Mouse (Mus musculus): ENCODE results near the gene Galp. TPM values are rescaled to one million over a fixed set of nuclear protein-coding genes. Genes with fewer than 3 reads are reported as not detected.
A peak's percentile ranks its signal among the peaks of the same experiment; 100 is the strongest.
"Not testable (repeated sequence)": the region's sequence is repeated elsewhere in the genome, so short reads cannot be mapped to it uniquely, and the experiment has no call there.

Galp gene
- polyA plus RNA-seq, 1 experiment = not detected

- no peak for DNase-seq
- WGBS = 66% methylated on average over 45 of the region's 45 CpGs
- no peak overlapping the region for H3K4me3 ChIP-seq (replicated peaks; ENCODE audit: extremely low read depth, low read depth, low read length)
- no peak for TF ChIP-seq POLR2A (IDR thresholded peaks at IDR 0.05; ENCODE audit: borderline replicate concordance, extremely low read depth, low read depth, low read length)
- TF ChIP-seq CTCF (IDR thresholded peaks at IDR 0.05; ENCODE audit: insufficient read depth, low read length) = no peak
- H3K4me1 ChIP-seq (ENCODE audit: control insufficient read depth, insufficient read depth, low read length) = no peaks in the 10 kb centered on the region
Observed at GRCm38 (mm10) chr7:6189542-6189941, 7.3 kb upstream of the Galp start.

DNA sequence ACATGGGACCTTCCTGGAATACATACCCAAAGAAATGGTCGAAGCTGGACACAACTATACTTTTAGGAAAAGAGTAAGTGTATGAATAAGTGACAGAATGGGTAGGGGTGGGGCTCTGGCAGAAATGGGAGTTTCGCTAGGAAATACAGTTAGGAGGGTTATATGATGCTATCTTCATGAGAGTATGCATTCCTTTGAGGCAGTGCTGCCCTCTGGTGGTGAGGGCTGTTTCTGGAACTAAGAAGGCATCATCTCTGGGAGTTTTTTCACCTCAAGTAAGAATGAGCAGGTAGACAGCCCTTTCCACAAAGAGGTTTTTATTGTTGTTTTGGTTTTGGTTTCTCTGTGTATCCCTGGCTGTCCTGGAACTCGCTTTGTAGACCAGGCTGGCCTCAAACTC is 5.5 kb upstream of the Galp start:
- 29% methylated on average over 3 of the region's 3 CpGs for WGBS
- Histone ChIP-seq H3K4me3 (replicated peaks; ENCODE audit: extremely low read depth, low read depth, low read length) (no peak overlapping the region), H3K4me1 (ENCODE audit: control insufficient read depth, insufficient read depth, low read length) (no peaks in the 10 kb centered on the region)
- TF ChIP-seq CTCF (IDR thresholded peaks at IDR 0.05; ENCODE audit: insufficient read depth, low read length) (peak; percentile 60), POLR2A (IDR thresholded peaks at IDR 0.05; ENCODE audit: borderline replicate concordance, extremely low read depth, low read depth, low read length) (no peak)
- DNase-seq = peak; percentile 76

DNA sequence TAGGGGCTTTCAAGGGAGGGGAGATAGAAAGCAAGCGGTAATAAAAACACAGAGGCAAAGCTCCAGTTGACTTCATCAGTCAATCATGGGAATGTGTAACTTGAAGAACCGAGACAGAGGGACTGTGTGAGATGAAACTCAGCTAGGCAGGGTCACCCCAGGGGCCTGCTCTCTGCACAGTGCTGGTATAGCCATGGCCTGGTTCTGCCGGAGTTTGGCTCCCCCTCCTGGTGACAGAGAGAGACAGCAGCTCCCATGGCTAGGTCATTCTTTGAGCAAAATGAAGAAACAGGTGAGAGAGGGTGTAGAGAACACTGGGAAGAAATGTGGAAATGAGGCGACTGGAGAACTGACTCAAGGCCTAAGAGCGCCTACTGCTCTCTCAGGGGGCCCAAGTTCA is 2.8 kb upstream of the Galp start:
- H3K4me3 ChIP-seq (replicated peaks; ENCODE audit: extremely low read depth, low read depth, low read length) = no peak overlapping the region
- WGBS = 20% methylated on average over 5 of the region's 5 CpGs
- no peaks in the 10 kb centered on the region for H3K4me1 ChIP-seq (ENCODE audit: control insufficient read depth, insufficient read depth, low read length)
- TF ChIP-seq CTCF (IDR thresholded peaks at IDR 0.05; ENCODE audit: insufficient read depth, low read length) (peak; percentile 88), POLR2A (IDR thresholded peaks at IDR 0.05; ENCODE audit: borderline replicate concordance, extremely low read depth, low read depth, low read length) (no peak)
- peak; percentile 43 for DNase-seq

DNA sequence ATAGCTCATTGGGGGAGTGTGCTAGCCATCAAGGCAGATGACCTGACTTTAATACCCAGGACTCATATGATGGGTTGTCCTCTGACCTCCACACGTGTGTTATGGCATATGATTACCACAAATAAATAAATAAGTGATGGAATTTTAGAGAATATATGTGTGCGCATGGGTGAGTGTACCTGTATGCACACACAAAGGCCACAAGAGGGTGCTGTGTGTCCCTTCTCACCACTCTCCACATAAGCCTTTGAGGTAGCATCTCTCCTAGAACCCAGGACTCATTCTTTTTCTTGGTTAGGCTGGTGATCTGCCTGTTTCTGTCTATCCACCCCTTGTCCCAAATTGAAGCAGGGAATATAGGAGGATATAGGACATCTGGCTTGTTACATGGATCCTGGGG is 1.1 kb upstream of the Galp start:
- TF ChIP-seq POLR2A (IDR thresholded peaks at IDR 0.05; ENCODE audit: borderline replicate concordance, extremely low read depth, low read depth, low read length) = no peak
- peak; percentile 32; the same call in 1 of the 2 replicates for TF ChIP-seq CTCF (IDR thresholded peaks at IDR 0.05; ENCODE audit: insufficient read depth, low read length)
- H3K4me1 ChIP-seq (ENCODE audit: control insufficient read depth, insufficient read depth, low read length) = no peaks in the 10 kb centered on the region
- no peak for DNase-seq
- H3K4me3 ChIP-seq (replicated peaks; ENCODE audit: extremely low read depth, low read depth, low read length) = no peak overlapping the region
- 45% methylated on average over 2 of the region's 2 CpGs for WGBS

DNA sequence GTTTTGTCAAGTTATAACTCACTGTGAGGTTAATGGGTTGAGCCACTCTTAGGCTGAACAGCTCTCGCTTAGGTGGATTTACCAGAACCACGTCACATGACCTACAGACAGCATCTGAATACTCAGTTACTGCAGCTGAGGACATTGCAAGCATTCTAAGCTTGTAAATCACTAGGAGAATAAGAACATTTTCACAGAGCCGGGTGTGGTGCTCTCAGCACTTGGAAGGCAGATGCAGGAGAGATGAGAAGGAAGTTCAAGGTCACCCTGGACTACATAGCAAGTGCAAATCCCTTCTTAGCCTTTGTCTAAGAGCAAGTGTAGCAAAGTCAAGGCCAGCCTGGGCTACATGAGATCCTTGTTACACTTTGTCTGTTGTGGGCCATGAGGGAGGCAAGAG is 7.3 kb downstream of the Galp start:
- 64% methylated on average over 3 of the region's 3 CpGs for WGBS
- TF ChIP-seq CTCF (IDR thresholded peaks at IDR 0.05; ENCODE audit: insufficient read depth, low read length) = no peak
- TF ChIP-seq POLR2A (IDR thresholded peaks at IDR 0.05; ENCODE audit: borderline replicate concordance, extremely low read depth, low read depth, low read length) = no peak
- no peak for DNase-seq

GRCm38 (mm10) chr7:6213144-6213543 is 16.3 kb downstream of the Galp start:
- 42% methylated on average over 5 of the region's 5 CpGs for WGBS
- TF ChIP-seq POLR2A (IDR thresholded peaks at IDR 0.05; ENCODE audit: borderline replicate concordance, extremely low read depth, low read depth, low read length) (no peak), CTCF (IDR thresholded peaks at IDR 0.05; ENCODE audit: insufficient read depth, low read length) (peak; percentile 78)
- H3K4me1 ChIP-seq (ENCODE audit: control insufficient read depth, insufficient read depth, low read length) = no peaks in the 10 kb centered on the region
- peak; percentile 41 for DNase-seq
- H3K4me3 ChIP-seq (replicated peaks; ENCODE audit: extremely low read depth, low read depth, low read length) = no peak overlapping the region

More for the DNA sequence above, 7.3 kb downstream of the Galp start:
- Histone ChIP-seq H3K4me3 (replicated peaks; ENCODE audit: extremely low read depth, low read depth, low read length) (no peak overlapping the region), H3K4me1 (ENCODE audit: control insufficient read depth, insufficient read depth, low read length) (no peaks in the 10 kb centered on the region)

- 68% methylated on average over 4 of the region's 4 CpGs for WGBS
- not testable (repeated sequence) for H3K4me3 ChIP-seq (replicated peaks; ENCODE audit: extremely low read depth, low read depth, low read length)
Observed at GRCm38 (mm10) chr7:6214691-6215090, 17.8 kb downstream of the Galp start.

DNA sequence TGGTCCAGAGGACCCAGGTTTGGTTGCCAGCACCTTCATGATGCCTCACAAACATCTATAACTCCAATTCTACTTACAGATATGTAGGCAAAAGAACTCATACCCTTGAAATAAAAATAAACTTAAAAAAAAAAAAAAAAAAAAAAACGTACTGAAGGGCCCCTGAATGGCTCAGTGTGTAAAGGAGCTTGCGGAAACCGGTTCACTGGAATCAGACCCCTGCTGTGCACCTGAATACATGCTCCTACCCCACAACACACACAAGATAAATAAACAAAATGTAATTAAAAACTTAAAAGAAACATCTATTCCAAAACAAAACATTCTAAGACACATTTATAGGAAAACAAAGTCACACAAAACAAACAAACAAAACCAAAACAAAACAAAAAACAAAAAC is 23.3 kb downstream of the Galp start:
- DNase-seq = no peak
- Histone ChIP-seq H3K4me3 (replicated peaks; ENCODE audit: extremely low read depth, low read depth, low read length) (no peak overlapping the region), H3K4me1 (ENCODE audit: control insufficient read depth, insufficient read depth, low read length) (no peaks in the 10 kb centered on the region)
- TF ChIP-seq CTCF (IDR thresholded peaks at IDR 0.05; ENCODE audit: insufficient read depth, low read length) (no peak), POLR2A (IDR thresholded peaks at IDR 0.05; ENCODE audit: borderline replicate concordance, extremely low read depth, low read depth, low read length) (no peak)
- WGBS = 46% methylated on average over 3 of the region's 3 CpGs

More at GRCm38 (mm10) chr7:6214691-6215090, 17.8 kb downstream of the Galp start:
- H3K4me1 ChIP-seq (ENCODE audit: control insufficient read depth, insufficient read depth, low read length); DNase-seq: not testable (repeated sequence)

- H3K4me1 ChIP-seq (ENCODE audit: control insufficient read depth, insufficient read depth, low read length) = no peaks in the 10 kb centered on the region
Observed at GRCm38 (mm10) chr7:6221978-6222377, 25.1 kb downstream of the Galp start, which contains the start of gene Zscan5b. Gene Zscan5b, plus strand, starts transcription at chr7:6222278.

DNA sequence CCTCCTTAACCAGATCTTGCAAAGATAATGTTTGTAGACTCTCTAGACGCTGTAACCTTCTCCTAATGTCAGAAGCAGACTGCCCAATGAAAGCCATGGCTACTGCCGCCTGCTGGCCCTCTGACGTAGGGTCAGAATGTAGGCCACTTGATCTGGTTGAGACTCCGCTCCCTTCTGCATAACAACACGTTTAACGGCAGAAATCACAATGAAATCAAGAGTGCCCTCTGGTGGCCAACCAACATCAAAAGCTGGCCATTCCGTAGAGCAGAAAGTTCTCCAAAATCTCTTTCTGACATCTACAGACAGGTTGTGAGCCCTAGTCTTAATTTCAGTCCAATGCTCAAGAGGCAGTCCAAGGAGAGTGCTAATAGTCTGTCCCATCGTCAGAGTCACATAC is 31.6 kb downstream of the Galp start:
- 53% methylated on average over 8 of the region's 8 CpGs for WGBS
- not testable (repeated sequence) for H3K4me1 ChIP-seq (ENCODE audit: control insufficient read depth, insufficient read depth, low read length); H3K4me3 ChIP-seq (replicated peaks; ENCODE audit: extremely low read depth, low read depth, low read length); DNase-seq

More at GRCm38 (mm10) chr7:6221978-6222377, 25.1 kb downstream of the Galp start, which contains the start of gene Zscan5b:
- DNase-seq = no peak
- TF ChIP-seq CTCF (IDR thresholded peaks at IDR 0.05; ENCODE audit: insufficient read depth, low read length) (no peak), POLR2A (IDR thresholded peaks at IDR 0.05; ENCODE audit: borderline replicate concordance, extremely low read depth, low read depth, low read length) (no peak)
- H3K4me3 ChIP-seq (replicated peaks; ENCODE audit: extremely low read depth, low read depth, low read length) = no peak within 1 kb of the TSS
- 92% methylated on average over 12 of the region's 12 CpGs for WGBS

DNA sequence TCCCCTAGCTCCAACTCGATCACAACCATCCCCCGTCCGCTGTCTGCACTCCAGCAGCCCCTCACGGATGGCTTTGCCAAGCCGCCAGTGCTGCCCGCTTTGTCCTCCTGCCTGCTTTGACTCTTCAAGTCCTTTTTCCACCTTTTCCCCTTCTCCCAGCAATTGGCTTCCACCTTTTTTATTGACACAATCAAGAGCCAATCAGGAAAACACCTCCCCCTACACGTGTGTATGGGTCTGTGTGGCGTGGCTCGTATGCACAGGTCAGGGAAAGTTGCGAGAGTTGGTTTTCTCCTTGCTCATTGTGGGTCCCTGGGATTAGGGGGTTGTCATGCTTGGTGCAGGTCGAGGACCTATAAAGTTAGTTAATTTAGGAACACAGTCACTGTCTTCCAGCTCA is 42.9 kb downstream of the Galp start:
- WGBS = 48% methylated on average over 11 of the region's 11 CpGs
- no peak for TF ChIP-seq CTCF (IDR thresholded peaks at IDR 0.05; ENCODE audit: insufficient read depth, low read length)
- no peak for TF ChIP-seq POLR2A (IDR thresholded peaks at IDR 0.05; ENCODE audit: borderline replicate concordance, extremely low read depth, low read depth, low read length)
- no peak for DNase-seq

More for the DNA sequence above, 42.9 kb downstream of the Galp start:
- Histone ChIP-seq H3K4me3 (replicated peaks; ENCODE audit: extremely low read depth, low read depth, low read length) (no peak overlapping the region), H3K4me1 (ENCODE audit: control insufficient read depth, insufficient read depth, low read length) (no peaks in the 10 kb centered on the region)
